Mouse (Mus musculus) heart, adult 2 months (tissue): ENCODE measurements at regions not wholly inside any gene's neighbourhood (a gene's known extent, or its start where the extent isn't known, plus 50 kb on each side); places are given as distances from the start of the nearest gene placed in this dataset.

ENCODE experiments used
- CTCF ChIP-seq: fragments of 200-600 bp; IDR thresholded peaks from 2 replicates; pipeline ENCODE4 v1.8.1; 2022; ENCODE audit warnings: antibody characterized with exemption, mild to moderate bottlenecking, moderate library complexity
- POLR2A ChIP-seq: fragments of 200-500 bp; IDR thresholded peaks from 2 replicates; pipeline ENCODE4 v1.6.1; 2011; ENCODE audit warnings: mild to moderate bottlenecking, low read depth, low read length, control low read depth; ENCODE audit not compliant: insufficient read depth

DNA sequence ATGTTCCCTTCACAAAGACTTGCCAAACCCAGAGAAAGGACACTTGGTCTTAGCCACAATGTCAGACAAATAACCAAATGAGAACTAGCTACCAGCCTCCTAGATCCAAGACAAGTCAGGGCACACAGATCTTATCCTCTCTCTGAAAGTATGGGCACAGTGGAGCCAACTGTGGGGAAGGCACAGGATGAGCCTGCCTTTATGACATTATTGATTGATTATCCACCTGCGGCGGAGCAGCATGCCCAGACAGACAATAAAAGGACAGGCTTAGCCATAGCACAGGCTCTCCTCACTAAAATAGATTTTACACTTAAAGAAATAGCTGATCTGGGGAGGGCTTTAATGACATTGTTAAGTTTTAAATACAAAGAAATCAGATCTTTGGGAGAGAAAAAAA, 117.9 kb downstream of the Maf start:
- TF ChIP-seq CTCF, result no peak
- no peak for TF ChIP-seq POLR2A
